Mouse (Mus musculus) heart, postnatal 36 days (tissue): ENCODE data around the gene Ftsj1. TPM values are rescaled to one million over a fixed set of nuclear protein-coding genes. Genes with fewer than 3 reads are reported as not detected.

Source experiments
- DNase-seq, 2 experiments: peaks; one replicate each; pipeline ENCODE4 v3.0.0; 2021 to 2022
- intact Hi-C: fragments of 180-260 bp; cut with DNase I; formaldehyde crosslinking; loops from one replicate; pipeline ENCODE4 v1.15.1; 2025
- total RNA-seq, 2 experiments: library from RNA; stranded (reverse); gene quantifications; 2 replicates each; pipeline ENCODE4 v1.2.3; 2021

The Ftsj1 gene
- total RNA-seq, result 10 to 100 TPM; 11.1 to 11.9 TPM

DNA sequence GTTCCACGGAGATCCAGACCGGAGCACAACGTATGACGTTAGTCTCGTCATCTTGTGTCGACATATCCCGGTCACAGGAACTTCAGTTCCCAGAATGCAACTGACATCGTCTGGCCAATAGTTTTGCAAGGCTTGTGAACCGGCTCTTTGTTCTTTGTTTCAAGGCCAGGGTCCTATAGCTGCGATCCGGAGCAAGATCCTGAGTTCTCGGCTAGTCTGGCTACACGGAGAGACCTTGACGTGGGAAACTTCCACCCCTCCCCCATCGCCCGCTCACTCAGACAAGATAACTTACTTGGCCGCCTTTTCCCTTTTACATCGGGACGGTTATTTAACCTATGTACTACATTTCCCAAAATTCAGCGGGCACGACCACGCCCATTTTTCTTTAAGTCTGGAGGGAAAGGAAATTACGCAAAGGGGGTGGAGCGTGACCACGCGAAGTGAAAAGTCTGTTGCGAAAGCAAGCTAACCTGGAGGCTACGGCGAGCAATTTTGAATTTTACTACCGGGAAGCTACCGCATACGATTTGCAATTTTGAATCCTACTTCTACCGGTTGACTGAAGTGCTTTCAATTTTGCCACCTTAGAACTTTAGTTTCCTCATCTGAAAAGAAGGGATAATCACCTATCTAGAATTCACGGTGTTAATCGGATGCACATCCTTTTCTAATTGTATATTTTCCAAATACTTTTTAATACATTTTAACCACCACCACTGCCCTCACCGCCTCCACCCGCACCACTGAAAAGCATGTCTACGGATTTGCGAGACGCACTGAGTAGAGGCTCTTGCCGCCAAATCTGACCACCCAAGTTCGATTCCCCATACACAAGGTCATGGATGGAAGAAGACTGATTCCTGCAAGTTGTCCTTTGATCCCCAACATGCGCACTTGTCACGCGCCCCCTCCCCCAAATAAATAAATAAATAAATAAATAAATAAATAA is at the start of gene Ftsj1:
Gene Ftsj1 (minus strand): TSS at position 73 of the 952 bp plus-strand sequence.
- intact Hi-C loops, result loop anchor here (5.0 to 10.0 kb wide), 3 partner anchors 60 to 178 kb away; partner anchors contain the start of genes Ebp, Rbm3 and Suv39h1
- DNase-seq, result peak; percentile 70 to 84

DNA sequence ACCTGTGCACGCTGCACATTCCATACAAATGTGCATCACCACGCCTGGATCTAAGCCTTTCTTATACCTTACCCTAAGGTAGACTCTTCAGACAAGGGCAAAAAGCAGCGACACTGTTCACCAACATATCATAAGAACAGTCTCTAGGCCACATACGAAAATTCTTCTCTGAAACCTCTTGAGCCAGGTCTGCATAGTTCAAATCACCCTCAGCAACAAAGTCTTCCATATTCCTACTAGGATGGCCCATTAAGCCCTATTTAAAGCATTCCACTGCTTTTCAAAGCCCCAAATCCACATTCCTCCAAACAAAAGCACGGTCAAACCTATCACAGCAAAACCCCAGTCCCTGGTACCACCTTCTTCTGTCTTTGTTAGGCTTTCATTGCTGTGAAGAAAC is 36.4 kb upstream of the Ftsj1 start:
- intact Hi-C loops, result no loop called here
- DNase-seq, result no peak

GRCm38 (mm10) chrX:8274056-8274455 is 21.9 kb upstream of the Ftsj1 start:
- DNase-seq, result no peak

DNA sequence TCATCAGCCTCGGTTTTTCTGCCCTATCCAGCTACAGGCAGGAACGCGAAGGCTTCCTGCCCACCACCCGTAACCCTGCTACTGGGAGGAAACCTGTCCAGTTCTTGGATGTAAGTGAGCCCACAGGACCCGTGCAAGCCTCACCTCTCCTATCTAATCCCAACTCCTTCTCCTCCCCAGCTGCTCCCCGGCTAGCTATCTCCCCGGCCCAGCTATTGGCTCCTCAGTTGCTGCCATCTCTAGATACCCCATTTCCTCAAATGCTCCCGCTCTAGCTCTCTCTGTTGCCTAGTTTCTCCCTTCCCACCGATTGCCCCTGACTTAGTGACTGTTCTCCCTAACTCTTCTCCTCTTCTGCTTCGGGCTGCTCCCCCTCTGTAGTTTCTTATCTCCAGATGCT is 19.8 kb upstream of the Ftsj1 start:
- intact Hi-C loops, result no loop called here
- no peak for DNase-seq

More at GRCm38 (mm10) chrX:8274056-8274455, 21.9 kb upstream of the Ftsj1 start:
- intact Hi-C loops, result no loop called here

- no peak for DNase-seq
- intact Hi-C loops, result no loop called here
These were observed 19.0 kb upstream of the Ftsj1 start, which contains the start of gene Slc38a5 for GRCm38 (mm10) chrX:8271083-8271820. Gene Slc38a5, plus strand, starts transcription at chrX:8271133.

DNA sequence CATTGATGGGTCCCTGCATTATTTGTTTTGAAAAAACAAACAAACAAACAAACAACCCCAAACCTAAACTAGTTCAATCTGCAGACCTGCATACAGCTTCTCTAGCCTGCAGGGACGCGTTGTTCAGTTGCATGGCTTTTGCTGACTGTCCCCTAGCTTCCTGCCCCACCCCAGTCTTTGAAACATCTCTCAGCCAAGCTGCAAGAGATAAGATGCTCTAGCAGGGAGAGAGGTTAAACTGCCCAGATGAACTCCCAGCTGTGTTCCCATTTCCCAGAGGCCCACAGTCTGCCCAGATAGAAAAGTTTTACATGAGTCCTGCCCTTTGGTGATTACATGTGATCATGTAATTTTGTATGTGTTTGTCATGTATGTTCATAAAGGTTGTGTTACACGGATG is 12.0 kb upstream of the Ftsj1 start:
- intact Hi-C loops, result no loop called here
- DNase-seq, result no peak

GRCm38 (mm10) chrX:8263156-8263804 is 11.1 kb upstream of the Ftsj1 start:
- intact Hi-C loops, result no loop called here
- no peak for DNase-seq

DNA sequence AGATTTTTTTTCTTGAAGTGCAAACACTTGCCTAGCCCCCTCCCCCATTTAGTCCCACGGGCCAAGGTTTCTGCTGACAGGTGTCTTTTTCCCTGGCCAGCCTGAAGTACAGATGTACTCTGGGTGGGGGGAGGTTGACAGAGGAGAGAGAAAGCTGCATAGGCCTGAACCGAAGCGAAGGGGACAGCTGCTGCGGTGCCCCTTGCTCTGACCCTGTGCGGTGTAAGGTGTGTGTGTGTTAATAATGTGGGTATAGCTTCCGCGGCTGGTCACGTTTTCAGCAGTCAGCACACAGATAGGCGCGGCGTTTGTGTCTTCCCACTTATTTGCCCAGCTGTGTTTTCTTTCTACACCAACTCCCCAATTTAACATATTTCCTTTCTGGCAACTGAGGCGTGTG is 7.3 kb upstream of the Ftsj1 start:
- intact Hi-C loops, result loop anchor here (10.0 kb wide), 1 partner anchor 185 kb away; the partner anchor contains the start of gene Suv39h1

GRCm38 (mm10) chrX:8255807-8256206 is 3.6 kb upstream of the Ftsj1 start:
- intact Hi-C loops, result loop anchor here (10.0 kb wide), 1 partner anchor 181 kb away; the partner anchor contains the start of gene Suv39h1
- DNase-seq, result no peak

More for the DNA sequence above, 7.3 kb upstream of the Ftsj1 start:
- DNase-seq, result no peak

DNA sequence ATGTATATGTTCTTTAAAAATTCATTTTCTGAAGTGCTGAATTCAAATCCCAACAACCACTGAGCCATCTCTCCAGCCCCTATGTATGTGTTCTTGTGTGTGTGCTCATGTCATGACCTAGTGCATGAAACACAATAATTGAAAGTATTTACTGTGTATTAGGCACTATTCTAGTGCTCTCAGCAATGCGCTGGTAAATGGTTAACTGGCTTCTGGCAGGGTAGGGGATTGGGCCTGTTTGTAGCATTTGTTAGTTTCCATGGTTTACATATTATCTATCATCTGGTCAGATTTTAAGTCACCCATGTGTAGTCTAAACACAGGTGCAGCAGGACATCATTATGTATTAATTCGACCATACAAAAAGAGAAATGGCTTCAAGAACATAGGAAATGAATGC is 1.5 kb upstream of the Ftsj1 start:
- no peak for DNase-seq
- intact Hi-C loops, result loop anchor here (5.0 to 10.0 kb wide), 3 partner anchors 61 to 179 kb away; partner anchors contain the start of genes Ebp, Rbm3 and Suv39h1

DNA sequence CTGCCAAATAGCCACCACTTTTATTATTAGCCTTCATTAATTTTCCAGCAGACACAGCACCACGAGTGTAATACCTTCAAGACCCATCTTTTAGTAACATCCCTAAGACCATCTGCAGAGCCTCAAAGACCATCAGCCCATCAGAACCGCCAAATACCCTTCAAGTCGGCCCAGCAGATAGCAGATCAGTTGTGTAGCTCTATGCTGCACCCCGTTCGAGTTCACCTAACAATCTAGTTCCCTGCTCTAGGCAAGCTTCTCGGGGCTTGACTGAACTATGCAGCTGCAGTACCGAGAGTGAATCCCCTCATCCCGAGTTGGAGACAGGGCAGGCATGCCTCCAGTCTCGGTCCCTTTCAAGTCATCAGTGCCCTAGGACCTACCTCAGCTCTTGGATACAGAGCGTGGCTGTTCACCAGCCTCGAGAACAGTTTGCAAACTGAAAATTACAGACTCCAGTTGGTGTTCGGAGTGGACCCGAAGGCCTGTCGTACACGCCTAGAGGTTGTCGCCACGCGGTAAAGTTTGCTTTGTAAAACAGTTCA is 345 bp downstream of the Ftsj1 start:
- intact Hi-C loops, result loop anchor here (5.0 to 10.0 kb wide), 3 partner anchors 60 to 177 kb away; partner anchors contain the start of genes Ebp, Rbm3 and Suv39h1
- no peak for DNase-seq

- no peak for DNase-seq
- intact Hi-C loops, result no loop called here
These were observed 3.6 kb downstream of the Ftsj1 start for GRCm38 (mm10) chrX:8248542-8249120.

DNA sequence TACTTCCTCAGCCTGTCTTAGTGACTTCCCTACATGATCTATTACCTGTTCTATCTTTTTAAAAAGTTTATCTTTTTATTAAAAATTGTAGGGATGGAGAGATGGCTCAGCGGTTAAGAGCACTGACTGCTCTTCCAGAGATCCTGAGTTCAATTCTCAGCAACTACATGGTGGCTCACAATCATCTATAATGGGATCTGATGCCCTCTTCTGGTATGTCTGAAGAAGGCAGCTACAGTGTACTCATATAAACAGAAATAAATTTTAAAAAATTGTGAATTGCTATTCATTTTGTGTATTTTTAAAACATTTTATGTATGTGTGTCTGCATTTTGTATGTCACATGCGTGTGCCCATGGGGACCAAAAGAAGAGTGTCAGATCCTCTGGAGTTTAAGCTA is 4.5 kb downstream of the Ftsj1 start:
- no peak for DNase-seq
- intact Hi-C loops, result no loop called here

GRCm38 (mm10) chrX:8238804-8239395 is 13.3 kb downstream of the Ftsj1 start:
- intact Hi-C loops, result no loop called here
- DNase-seq, result no peak

- intact Hi-C loops, result no loop called here
- no peak for DNase-seq
These were observed 15.5 kb downstream of the Ftsj1 start for GRCm38 (mm10) chrX:8236704-8237103.

DNA sequence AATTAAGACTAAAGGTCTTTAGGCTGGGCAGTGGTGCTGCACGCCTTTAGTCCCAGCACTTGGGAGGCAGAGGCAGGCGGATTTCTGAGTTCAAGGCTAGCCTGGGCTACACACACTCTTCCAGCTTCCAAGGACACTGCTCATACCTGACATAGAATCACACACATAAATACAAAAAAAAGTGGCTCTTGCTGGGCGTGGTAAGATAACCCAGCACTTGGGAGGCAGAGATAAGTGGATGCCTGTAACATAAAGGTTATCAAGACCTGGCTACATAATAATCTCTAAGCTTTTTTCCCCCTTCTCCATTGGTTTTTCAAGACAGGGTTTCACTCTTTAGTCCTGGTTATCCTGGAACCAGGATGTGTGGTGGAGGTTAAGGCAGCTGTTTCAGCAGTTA is 18.6 kb downstream of the Ftsj1 start:
- DNase-seq, result no peak
- intact Hi-C loops, result no loop called here

- DNase-seq, result no peak
- intact Hi-C loops, result no loop called here
These were observed 21.9 kb downstream of the Ftsj1 start for GRCm38 (mm10) chrX:8230272-8230671.

DNA sequence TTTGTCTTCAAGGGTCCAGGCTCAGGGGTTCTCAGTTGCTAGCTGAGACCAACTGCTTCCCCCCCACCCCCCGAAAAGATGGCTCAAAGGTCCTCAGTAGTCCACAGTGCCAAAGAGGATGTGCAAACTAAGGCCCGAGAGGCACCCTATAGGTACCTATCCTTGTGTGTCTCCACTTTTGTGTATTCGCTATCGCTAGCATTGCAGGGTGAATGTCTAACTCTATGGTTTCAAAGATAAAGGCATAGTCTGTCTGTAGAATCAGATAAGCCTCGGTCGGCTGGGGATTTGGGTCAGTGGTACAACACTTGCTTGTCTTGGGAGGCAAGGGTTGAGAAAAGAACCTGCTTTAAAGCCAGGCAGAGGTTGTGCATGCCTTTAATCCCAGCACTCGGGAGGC is 28.7 kb downstream of the Ftsj1 start:
- DNase-seq, result no peak
- intact Hi-C loops, result no loop called here

DNA sequence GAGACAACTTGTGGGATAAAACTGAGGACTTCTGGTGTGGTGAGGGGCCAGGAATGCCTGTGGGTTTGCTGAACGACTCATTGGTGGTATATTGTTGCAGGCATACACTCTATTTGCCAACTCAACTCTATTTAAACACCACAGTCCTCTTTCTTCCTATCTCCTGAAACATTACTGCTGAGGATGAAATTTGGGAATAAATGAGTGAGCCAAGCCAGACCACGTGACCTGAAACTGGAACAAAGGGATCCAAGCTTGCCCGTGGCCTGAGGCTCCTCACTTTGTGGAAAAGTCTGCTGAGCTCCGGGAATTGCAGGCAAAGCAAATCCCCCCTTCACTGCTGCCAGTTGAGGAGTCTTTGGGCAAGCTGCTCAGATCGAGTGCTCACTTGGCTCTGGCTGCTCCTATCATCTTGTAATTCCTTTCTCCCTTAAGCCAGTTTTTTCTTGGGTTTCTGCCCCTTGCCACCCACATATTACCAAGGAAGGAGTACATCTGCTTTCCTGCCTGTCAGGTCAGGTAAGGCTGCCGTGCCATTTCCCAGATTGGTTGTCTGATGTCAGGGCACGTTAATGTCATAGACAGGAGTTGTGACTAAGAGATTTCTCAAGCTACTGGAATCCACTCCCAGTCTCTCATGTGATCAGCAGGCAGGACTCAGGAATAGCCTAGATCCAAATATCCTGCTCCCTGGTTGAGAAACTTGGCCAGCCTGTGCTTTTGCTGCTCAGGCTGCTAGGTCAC is 29.4 kb downstream of the Ftsj1 start:
- intact Hi-C loops, result no loop called here
- DNase-seq, result no peak
